Mouse (Mus musculus): Measurements from ENCODE around the gene Pgam5. TPM values are rescaled to one million over a fixed set of nuclear protein-coding genes. Genes with fewer than 3 reads are reported as not detected.

Pgam5 gene
- polyA plus RNA-seq, 1 experiment from 2014 or later = 50.2 TPM

GRCm38 (mm10) chr5:110227336-110227883 is 42.3 kb downstream of the Pgam5 start:
- no peak overlapping the region for H3K4me2 ChIP-seq
- 58% methylated on average over 1 of the region's 1 CpGs for WGBS
- ATAC-seq (ENCODE audit: insufficient read depth, low FRiP score, low read depth) = no peak
- no peak overlapping the region for H3K9ac ChIP-seq
- H3K4me3 ChIP-seq (replicated peaks) = no peak overlapping the region
- no peaks in the 10 kb centered on the region for H3K9me3 ChIP-seq
- peaks cover 13% of the 10 kb centered on the region for H3K36me3 ChIP-seq
- H3K4me1 ChIP-seq = 0 out of 2 replicates have a peak, but pooled peaks cover 10% of the 10 kb centered on the region
- no peaks in the 10 kb centered on the region for H3K27me3 ChIP-seq (replicated peaks)
- no peak overlapping the region for H3K27ac ChIP-seq

- no peak for ATAC-seq (ENCODE audit: insufficient read depth, low FRiP score, low read depth)
- H3K36me3 ChIP-seq = peaks cover 33% of the 10 kb centered on the region
- WGBS = 85% methylated on average over 3 of the region's 3 CpGs
Observed at GRCm38 (mm10) chr5:110225056-110225455, 44.7 kb downstream of the Pgam5 start.

GRCm38 (mm10) chr5:110222757-110223156 is 47.0 kb downstream of the Pgam5 start:
- Histone ChIP-seq H3K9ac (no peak overlapping the region), H3K27ac (no peak overlapping the region), H3K9me3 (no peaks in the 10 kb centered on the region), H3K4me1 (no peaks in the 10 kb centered on the region), H3K27me3 (replicated peaks) (no peaks in the 10 kb centered on the region), H3K4me3 (replicated peaks) (no peak overlapping the region), H3K4me2 (no peak overlapping the region), H3K36me3 (peaks cover 48% of the 10 kb centered on the region)
- WGBS = 86% methylated on average over 6 of the region's 6 CpGs
- ATAC-seq (ENCODE audit: insufficient read depth, low FRiP score, low read depth) = no peak

More at GRCm38 (mm10) chr5:110225056-110225455, 44.7 kb downstream of the Pgam5 start:
- Histone ChIP-seq H3K4me3 (replicated peaks) (no peak overlapping the region), H3K27ac (no peak overlapping the region), H3K9me3 (no peaks in the 10 kb centered on the region), H3K27me3 (replicated peaks) (no peaks in the 10 kb centered on the region), H3K4me1 (0 out of 2 replicates have a peak, but pooled peaks cover 3% of the 10 kb centered on the region), H3K9ac (no peak overlapping the region), H3K4me2 (no peak overlapping the region)

GRCm38 (mm10) chr5:110220331-110220730 is 49.4 kb downstream of the Pgam5 start:
- 96% methylated on average over 4 of the region's 4 CpGs for WGBS
- peaks cover 58% of the 10 kb centered on the region for H3K36me3 ChIP-seq
- no peak for ATAC-seq (ENCODE audit: insufficient read depth, low FRiP score, low read depth)

GRCm38 (mm10) chr5:110216780-110217179 is 52.9 kb downstream of the Pgam5 start:
- no peaks in the 10 kb centered on the region for H3K4me1 ChIP-seq
- H3K4me3 ChIP-seq (replicated peaks) = no peak overlapping the region
- 93% methylated on average over 3 of the region's 3 CpGs for WGBS
- no peak overlapping the region for H3K27ac ChIP-seq
- H3K9ac ChIP-seq = no peak overlapping the region
- H3K36me3 ChIP-seq = peaks cover 54% of the 10 kb centered on the region
- no peak overlapping the region for H3K4me2 ChIP-seq
- no peaks in the 10 kb centered on the region for H3K27me3 ChIP-seq (replicated peaks)
- H3K9me3 ChIP-seq = no peaks in the 10 kb centered on the region
- no peak for ATAC-seq (ENCODE audit: insufficient read depth, low FRiP score, low read depth)

More at GRCm38 (mm10) chr5:110220331-110220730, 49.4 kb downstream of the Pgam5 start:
- Histone ChIP-seq H3K4me1 (no peaks in the 10 kb centered on the region), H3K9me3 (no peaks in the 10 kb centered on the region), H3K9ac (no peak overlapping the region), H3K4me2 (no peak overlapping the region), H3K4me3 (replicated peaks) (no peak overlapping the region), H3K27ac (no peak overlapping the region), H3K27me3 (replicated peaks) (no peaks in the 10 kb centered on the region)

- no peaks in the 10 kb centered on the region for H3K9me3 ChIP-seq
- peaks cover 46% of the 10 kb centered on the region for H3K36me3 ChIP-seq
- 83% methylated on average over 2 of the region's 2 CpGs for WGBS
- no peak overlapping the region for H3K4me2 ChIP-seq
- no peak overlapping the region for H3K4me3 ChIP-seq (replicated peaks)
- ATAC-seq (ENCODE audit: insufficient read depth, low FRiP score, low read depth) = no peak
- H3K9ac ChIP-seq = no peak overlapping the region
- no peaks in the 10 kb centered on the region for H3K4me1 ChIP-seq
- H3K27me3 ChIP-seq (replicated peaks) = no peaks in the 10 kb centered on the region
- H3K27ac ChIP-seq = no peak overlapping the region
Observed at GRCm38 (mm10) chr5:110211312-110211711, 58.4 kb downstream of the Pgam5 start.

Other genes starting within 250 kb of the Pgam5 start
- 2.8 and 4.6 TPM in 2 replicates for gene Gm17655, start 197.4 kb downstream of the Pgam5 start, polyA plus RNA-seq (2015; fragmentation: Nextera tagmentation; extraction: Ambion mirVana)
- gene Gm35315, start 175.5 kb downstream of the Pgam5 start, polyA plus RNA-seq (2015; fragmentation: Nextera tagmentation; extraction: Ambion mirVana) = 1.6 and 1.8 TPM in 2 replicates
- 1.1 TPM in 2 replicates for gene Plcxd1, start 169.9 kb downstream of the Pgam5 start, polyA plus RNA-seq (2015; fragmentation: Nextera tagmentation; extraction: Ambion mirVana)
- 28.7 and 32.3 TPM in 2 replicates for gene Gtpbp6, start 161.7 kb downstream of the Pgam5 start, polyA plus RNA-seq (2015; fragmentation: Nextera tagmentation; extraction: Ambion mirVana)
- 5.4 TPM in 2 replicates for gene Zfp605, start 159.8 kb downstream of the Pgam5 start, polyA plus RNA-seq (2015; fragmentation: Nextera tagmentation; extraction: Ambion mirVana)
- 32.6 and 34.3 TPM in 2 replicates for gene Chfr, start 134.1 kb downstream of the Pgam5 start, polyA plus RNA-seq (2015; fragmentation: Nextera tagmentation; extraction: Ambion mirVana)
- gene Golga3, start 93.2 kb downstream of the Pgam5 start, polyA plus RNA-seq (2015; fragmentation: Nextera tagmentation; extraction: Ambion mirVana) = 18.9 and 19.3 TPM in 2 replicates
- gene Ankle2, start 38.9 kb downstream of the Pgam5 start, polyA plus RNA-seq (2015; fragmentation: Nextera tagmentation; extraction: Ambion mirVana) = 23.8 and 24.8 TPM in 2 replicates
- 10.5 and 11.1 TPM in 2 replicates for gene Pxmp2, start 16.3 kb upstream of the Pgam5 start, polyA plus RNA-seq (2015; fragmentation: Nextera tagmentation; extraction: Ambion mirVana)
- 24.0 and 28.8 TPM in 2 replicates for gene Pole, start 16.4 kb upstream of the Pgam5 start, polyA plus RNA-seq (2015; fragmentation: Nextera tagmentation; extraction: Ambion mirVana)
- 0.70 and 0.73 TPM in 2 replicates for gene P2rx2, start 73.3 kb upstream of the Pgam5 start, polyA plus RNA-seq (2015; fragmentation: Nextera tagmentation; extraction: Ambion mirVana)
- not detected in 2 replicates for gene Lrcol1, start 74.8 kb upstream of the Pgam5 start, polyA plus RNA-seq (2015; fragmentation: Nextera tagmentation; extraction: Ambion mirVana)
- gene Fbrsl1, start 178.6 kb upstream of the Pgam5 start, polyA plus RNA-seq (2015; fragmentation: Nextera tagmentation; extraction: Ambion mirVana) = 11.1 and 12.0 TPM in 2 replicates

Measured in stomach, embryonic 15.5 days (tissue).